In the genomic region with DNA sequence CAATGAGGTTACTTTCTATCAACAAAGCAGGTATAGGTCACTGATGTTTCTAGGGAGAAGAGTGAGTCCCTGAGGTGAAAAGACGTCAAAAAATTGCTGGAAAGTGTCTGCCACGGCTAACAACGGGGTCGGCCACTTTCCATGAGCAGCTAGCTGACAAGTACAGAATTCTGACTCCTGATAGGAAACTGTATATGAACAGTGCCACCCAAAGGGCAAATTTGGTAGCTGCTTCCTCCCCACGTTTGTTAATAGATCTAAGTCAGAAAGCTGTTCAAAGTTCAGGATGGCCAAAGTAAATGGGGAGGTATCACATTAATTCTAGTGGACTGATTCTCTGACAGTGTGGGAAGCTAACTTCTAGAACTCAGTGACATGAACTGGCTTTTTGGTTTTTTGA, we compare ENCODE assay signal across 10 mouse cellular contexts. TPM values are rescaled to one million over a fixed set of nuclear protein-coding genes. Genes with fewer than 3 reads are reported as not detected.
DNase-seq lines count a peak whose midpoint lies in the region; ATAC-seq and TF ChIP-seq lines count a peak whose summit lies in the region.
"Had no signal": no experiment of that assay in that cellular context is flagged by ENCODE, and none has a peak within 500 bp of the region (broad histone marks: within the 10 kb centered on the region; RNA-seq: fewer than 3 reads in every experiment).

No protein-coding gene starts in this region.

- intact Hi-C loops in left cerebral cortex, postnatal 36 days (cut with DNase I) = loop anchor here (2.0 kb wide), 1 partner anchor 40 kb away; no protein-coding TSS in a partner anchor

- H3K9ac ChIP-seq in kidney, embryonic 16.5 days (replicated peaks; ENCODE audit: low read length) = no peak overlapping the region
- H3K9ac ChIP-seq: embryonic facial prominence, embryonic 13.5 days; limb, embryonic 12.5 days had no signal

- peak; percentile 40 for TF ChIP-seq CTCF in kidney, adult 2 months (conservative IDR thresholded peaks at IDR 0.05; ENCODE audit: insufficient read depth, insufficient read length, low read depth, low read length)
- peak; percentile 12; the same call in 1 of the 2 replicates for TF ChIP-seq CTCF in G1E (IDR thresholded peaks at IDR 0.05; ENCODE audit: low read depth, low read length)
- peak; percentile 59; the same call in 1 of the 2 replicates for TF ChIP-seq CTCF in cerebellum, adult 2 months (IDR thresholded peaks at IDR 0.05; ENCODE audit: borderline replicate concordance, insufficient read depth, low read depth, low read length)

- no peak overlapping the region for H3K27ac ChIP-seq in kidney, adult 2 months (ENCODE audit: insufficient read depth, low read depth, low read length)
- H3K27ac ChIP-seq in kidney, embryonic 16.5 days (ENCODE audit: low read length) = no peak overlapping the region
- no peak overlapping the region for H3K27ac ChIP-seq in cerebellum, adult 2 months (ENCODE audit: insufficient read depth, low read length)
- H3K27ac ChIP-seq: embryonic facial prominence, embryonic 13.5 days; limb, embryonic 12.5 days had no signal

- TF ChIP-seq POLR2A in kidney, adult 2 months (IDR thresholded peaks at IDR 0.05; ENCODE audit: low read depth, low read length) = no peak
- TF ChIP-seq POLR2A in cerebellum, adult 2 months (IDR thresholded peaks at IDR 0.05; ENCODE audit: borderline replicate concordance, insufficient read depth, low read length) = no peak

- H3K4me1 ChIP-seq in kidney, adult 2 months (ENCODE audit: control insufficient read depth, insufficient read depth, low read length) = no peaks in the 10 kb centered on the region; the same call in 1 of the 2 replicates
- H3K4me1 ChIP-seq in kidney, embryonic 16.5 days (ENCODE audit: insufficient read depth, low read length) = no peaks in the 10 kb centered on the region
- H3K4me1 ChIP-seq in G1E (ENCODE audit: insufficient read depth, low read depth, low read length) = no peaks in the 10 kb centered on the region
- H3K4me1 ChIP-seq in cerebellum, adult 2 months (ENCODE audit: control insufficient read depth, insufficient read depth, low read length) = no peaks in the 10 kb centered on the region

- no peak overlapping the region for H3K4me3 ChIP-seq in kidney, adult 2 months (ENCODE audit: insufficient read depth, low read depth, low read length)
- no peak overlapping the region for H3K4me3 ChIP-seq in kidney, embryonic 16.5 days (ENCODE audit: low read length)
- H3K4me3 ChIP-seq in G1E (ENCODE audit: low read depth, low read length) = no peak overlapping the region
- H3K4me3 ChIP-seq in cerebellum, adult 2 months (replicated peaks; ENCODE audit: insufficient read depth, low read depth, low read length) = no peak overlapping the region
- H3K4me3 ChIP-seq: embryonic facial prominence, embryonic 13.5 days; limb, embryonic 12.5 days had no signal

- no peak overlapping the region for H3K4me2 ChIP-seq in kidney, embryonic 16.5 days (replicated peaks; ENCODE audit: low read depth, low read length)
- H3K4me2 ChIP-seq: embryonic facial prominence, embryonic 13.5 days; limb, embryonic 12.5 days had no signal

- WGBS in kidney, adult 2 months = 24% methylated on average over 5 of the region's 5 CpGs
- 39% methylated on average over 5 of the region's 5 CpGs for WGBS in kidney, embryonic 16.5 days
- 15% methylated on average over 5 of the region's 5 CpGs for WGBS in cerebellum, adult 2 months

- ATAC-seq in kidney, embryonic 16.5 days (ENCODE audit: low FRiP score, low TSS enrichment) = no peak
- no peak for ATAC-seq in G1E (ENCODE audit: extremely low read depth, insufficient number of reproducible peaks, low FRiP score, poor library complexity, severe bottlenecking)
- no peak for ATAC-seq in erythroid progenitor cell, adult 5-6 weeks (replicated peaks; ENCODE audit: low FRiP score, poor library complexity, severe bottlenecking)

- H3K27me3 ChIP-seq in kidney, adult 2 months (replicated peaks; ENCODE audit: control insufficient read depth, insufficient read depth, low read length) = no peaks in the 10 kb centered on the region; the same call in 1 of the 2 replicates
- no peaks in the 10 kb centered on the region for H3K27me3 ChIP-seq in kidney, embryonic 16.5 days (ENCODE audit: insufficient read depth, low read length)
- H3K27me3 ChIP-seq in G1E (ENCODE audit: insufficient read depth, low read length) = no peaks in the 10 kb centered on the region; the same call in 1 of the 2 replicates
- H3K27me3 ChIP-seq in cerebellum, adult 2 months (ENCODE audit: control insufficient read depth, insufficient read depth, low read length) = no peaks in the 10 kb centered on the region
- H3K27me3 ChIP-seq: embryonic facial prominence, embryonic 13.5 days; limb, embryonic 12.5 days had no signal

- H3K9me3 ChIP-seq in kidney, embryonic 16.5 days (ENCODE audit: low read length) = no peaks in the 10 kb centered on the region
- no peaks in the 10 kb centered on the region for H3K9me3 ChIP-seq in G1E (replicated peaks)
- H3K9me3 ChIP-seq: embryonic facial prominence, embryonic 13.5 days had no signal

- no peaks in the 10 kb centered on the region for H3K36me3 ChIP-seq in kidney, adult 2 months (ENCODE audit: control insufficient read depth, insufficient read depth, low read length)
- H3K36me3 ChIP-seq in kidney, embryonic 16.5 days (ENCODE audit: insufficient read depth, low read length) = no peaks in the 10 kb centered on the region
- no peaks in the 10 kb centered on the region for H3K36me3 ChIP-seq in G1E (replicated peaks)
- H3K36me3 ChIP-seq: embryonic facial prominence, embryonic 13.5 days; limb, embryonic 12.5 days had no signal

- DNase-seq in kidney, adult 2 months = peak; percentile 68
- no peak for DNase-seq in G1E (ENCODE audit: low spot score)
- DNase-seq in cerebellum, adult 2 months = peak; percentile 40 to 50
- DNase-seq in heart, postnatal 4 days = peak; percentile 66
- DNase-seq in left cerebral cortex, postnatal 36 days (ENCODE audit: low spot score in 2 of 2) = peak; percentile 19 to 30
- peak; percentile 70 for DNase-seq in right cerebral cortex, postnatal 4 days

RNA-seq across cellular contexts. Expression of gene Wdr1, which starts 57.8 kb away (rescaled TPM):
- polyA plus RNA-seq in kidney, adult 2 months (2012; rRNA removed) = 115 and 122 TPM in 2 replicates
- 236 and 251 TPM in 2 replicates for polyA plus RNA-seq in kidney, embryonic 16.5 days (2015; fragmentation: Nextera tagmentation; extraction: Ambion mirVana)
- total RNA-seq in G1E (2014; fragmentation: Nextera tagmentation) = 105 and 107 TPM in 2 replicates
- total RNA-seq in G1E (2017) = 153 and 158 TPM in 2 replicates
- polyA plus RNA-seq in G1E (2012) = 104 and 121 TPM in 2 replicates
- 157 TPM in 2 replicates for polyA plus RNA-seq in cerebellum, adult 2 months (2012; rRNA removed)
- 100 to 1,000 TPM; 238 to 243 TPM for total RNA-seq in heart, postnatal 4 days (2021)
- 100 to 1,000 TPM; 143 to 152 TPM for total RNA-seq in left cerebral cortex, postnatal 36 days (2021)
- total RNA-seq in erythroid progenitor cell, adult 5-6 weeks (2015; ENCODE audit: low replicate concordance) = 51.9 and 78.0 TPM in 2 replicates
- 46.1 and 46.3 TPM in 2 replicates for total RNA-seq in erythroid progenitor cell, adult 5-6 weeks (2017; ENCODE audit: low replicate concordance)
